Mouse (Mus musculus) embryonic facial prominence, embryonic 14.5 days (tissue): ENCODE results near the gene Daam1. TPM values are rescaled to one million over a fixed set of nuclear protein-coding genes. Genes with fewer than 3 reads are reported as not detected.
A peak's percentile ranks its signal among the peaks of the same experiment; 100 is the strongest.

Experiments
- ATAC-seq: fragments of 200-750 bp; cut with Nextera tagmentation; 2 replicates; pipeline ENCODE4 v1.8.0; 2017; ENCODE audit warnings: low read depth, moderate number of reproducible peaks, moderate TSS enrichment
- DNase-seq: peaks from one replicate; pipeline ENCODE4 v3.0.0-alpha.2; 2015; ENCODE audit warnings: low spot score
- H3K27ac ChIP-seq: fragments of 300-500 bp; sonication (generic); replicated peaks from 2 replicates; pipeline ENCODE4 v1.5.1; 2014; ENCODE audit warnings: low read depth, mild to moderate bottlenecking, low read length, moderate library complexity
- H3K27me3 ChIP-seq: fragments of 300-500 bp; sonication (generic); replicated peaks from 2 replicates; pipeline ENCODE4 v1.6.1; 2014; ENCODE audit warnings: low read length; ENCODE audit not compliant: control insufficient read depth, insufficient read depth
- H3K36me3 ChIP-seq: fragments of 300-500 bp; sonication (generic); 2 replicates; pipeline ENCODE4 v1.6.1; 2014; ENCODE audit warnings: low read length, mixed read lengths; ENCODE audit not compliant: control insufficient read depth, insufficient read depth
- H3K4me1 ChIP-seq: fragments of 300-500 bp; sonication (generic); 2 replicates; pipeline ENCODE4 v1.6.1; 2014; ENCODE audit warnings: antibody characterized with exemption, low read length; ENCODE audit not compliant: control insufficient read depth, insufficient read depth
- H3K4me2 ChIP-seq: fragments of 300-500 bp; sonication (generic); 2 replicates; pipeline ENCODE4 v1.6.1; 2014; ENCODE audit warnings: low read depth, mild to moderate bottlenecking, low read length, moderate library complexity, mixed read lengths
- H3K4me3 ChIP-seq: fragments of 300-500 bp; sonication (generic); 2 replicates; pipeline ENCODE4 v1.5.1; 2014; ENCODE audit warnings: low read depth, mild to moderate bottlenecking, low read length
- H3K9ac ChIP-seq: fragments of 300-500 bp; sonication (generic); 2 replicates; pipeline ENCODE4 v1.6.1; 2014; ENCODE audit warnings: low read depth, mild to moderate bottlenecking, low read length, moderate library complexity, mixed read lengths
- H3K9me3 ChIP-seq: fragments of 300-500 bp; sonication (generic); 2 replicates; pipeline ENCODE4 v1.6.1; 2016; ENCODE audit warnings: low read length; ENCODE audit not compliant: control insufficient read depth
- WGBS: fragments of 180-500 bp; shearing (Covaris S2); extraction: QIAGEN DNeasy Blood & Tissue Kit; methylation state at CpG from one replicate; pipeline ENCODE4 v1.1.7; 2014; 5-methylcytosine and 5-hydroxymethylcytosine counted together
- polyA plus RNA-seq: library from polyadenylated mRNA; unstranded; fragments of >200 nt; fragmentation: Nextera tagmentation; extraction: Ambion mirVana; gene quantifications from 2 replicates; pipeline ENCODE4 v1.2.1, GENCODE M21; 2014

Daam1 gene
- polyA plus RNA-seq, 1 experiment from 2014 or later = 11.0 TPM

- ATAC-seq (no peak), DNase-seq (no peak)
- Histone ChIP-seq H3K27me3 (no peaks in the 10 kb centered on the region), H3K4me1 (peaks cover 23% of the 10 kb centered on the region), H3K9me3 (no peaks in the 10 kb centered on the region), H3K27ac (no peak overlapping the region), H3K4me2 (no peak overlapping the region), H3K4me3 (no peak overlapping the region), H3K9ac (no peak overlapping the region), H3K36me3 (no peaks in the 10 kb centered on the region)
- WGBS = 72% methylated on average over 3 of the region's 3 CpGs
Observed at GRCm38 (mm10) chr12:71874984-71875383, 44.1 kb downstream of the Daam1 start.

DNA sequence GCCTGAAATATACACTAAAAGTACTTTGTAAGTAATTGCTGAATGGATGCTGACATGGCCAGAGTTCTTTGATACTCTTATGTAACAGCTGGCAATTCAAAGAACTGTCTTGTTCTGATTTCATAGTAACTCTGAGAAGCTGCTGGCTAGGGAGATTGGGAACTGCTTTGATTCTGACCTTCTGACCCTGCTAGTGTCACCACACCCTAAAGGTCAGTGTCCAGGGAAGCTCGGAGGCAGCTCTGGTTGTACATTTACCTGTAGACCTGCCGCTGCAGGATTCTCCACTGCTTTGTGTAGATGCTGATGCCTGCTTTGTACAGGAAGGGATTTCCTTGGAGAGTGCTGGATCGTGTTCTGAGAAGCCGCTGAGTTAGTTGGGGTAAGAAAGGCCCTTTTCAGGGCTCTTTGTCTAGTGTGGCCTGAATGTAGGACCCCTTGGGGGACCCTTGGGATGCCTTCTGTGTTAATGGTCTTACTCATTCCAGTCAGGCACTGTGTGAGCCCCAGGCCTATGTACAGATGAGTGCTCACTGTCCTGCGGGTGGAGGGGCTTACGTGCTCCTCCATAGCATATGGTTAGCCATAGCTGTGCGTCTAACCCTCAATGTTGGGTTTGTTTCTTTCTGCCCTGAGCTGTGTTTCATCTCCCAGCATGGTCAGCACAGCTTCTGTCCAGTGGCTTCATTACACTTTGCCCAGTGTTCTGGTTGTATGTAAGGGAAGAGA lies 45.0 kb downstream of the Daam1 start:
- Histone ChIP-seq H3K4me2 (no peak overlapping the region), H3K4me3 (no peak overlapping the region), H3K9me3 (no peaks in the 10 kb centered on the region), H3K36me3 (no peaks in the 10 kb centered on the region), H3K27ac (no peak overlapping the region), H3K4me1 (peaks cover 23% of the 10 kb centered on the region), H3K9ac (no peak overlapping the region), H3K27me3 (no peaks in the 10 kb centered on the region)
- no peak for ATAC-seq
- no peak for DNase-seq
- 75% methylated on average over 7 of the region's 7 CpGs for WGBS

DNA sequence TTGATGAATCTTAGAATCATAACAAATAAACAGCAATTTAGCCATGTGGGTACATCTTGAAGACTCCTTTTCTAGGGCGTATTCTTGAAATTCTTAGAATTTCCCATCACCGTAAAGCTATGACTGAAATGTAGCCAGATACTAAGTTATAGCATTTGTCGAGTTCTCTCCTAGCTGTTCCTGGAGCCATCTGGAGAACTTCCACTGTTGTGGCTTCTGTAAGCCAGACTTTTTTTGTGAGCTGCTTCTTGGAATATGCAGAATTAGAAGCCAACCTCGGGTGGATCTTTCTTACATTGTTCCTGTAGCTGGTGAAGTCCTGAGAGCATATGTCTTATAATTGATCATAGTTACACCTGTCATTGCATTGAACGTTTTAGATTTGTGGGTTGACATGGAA lies 50.1 kb downstream of the Daam1 start:
- H3K9ac ChIP-seq = no peak overlapping the region
- H3K27ac ChIP-seq = no peak overlapping the region
- H3K36me3 ChIP-seq = no peaks in the 10 kb centered on the region
- H3K27me3 ChIP-seq = no peaks in the 10 kb centered on the region
- no peak for ATAC-seq
- no peak overlapping the region for H3K4me2 ChIP-seq
- no peaks in the 10 kb centered on the region for H3K9me3 ChIP-seq
- peaks cover 36% of the 10 kb centered on the region for H3K4me1 ChIP-seq
- WGBS = 78% methylated on average over 5 of the region's 5 CpGs
- no peak overlapping the region for H3K4me3 ChIP-seq
- DNase-seq = no peak

DNA sequence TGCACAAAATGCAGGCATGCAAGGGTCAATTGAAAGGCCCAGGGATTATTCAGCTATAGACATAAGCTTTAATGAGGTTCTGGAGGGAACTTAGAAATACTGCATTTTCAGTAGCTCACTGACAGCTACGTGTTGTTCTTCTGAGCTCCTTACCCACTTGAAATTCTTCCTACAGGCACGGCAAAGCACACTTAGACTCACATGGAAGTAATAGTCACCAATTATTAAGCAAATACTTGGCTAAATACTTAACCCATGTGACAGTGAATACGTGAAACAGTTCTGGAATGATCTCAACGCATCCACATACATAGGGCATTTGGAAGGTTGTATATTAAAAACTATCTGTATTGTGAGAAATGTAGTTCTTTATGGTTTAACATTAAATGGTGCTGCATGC lies 50.6 kb downstream of the Daam1 start:
- Histone ChIP-seq H3K4me3 (no peak overlapping the region), H3K36me3 (no peaks in the 10 kb centered on the region), H3K4me1 (peaks cover 37% of the 10 kb centered on the region), H3K27me3 (no peaks in the 10 kb centered on the region), H3K4me2 (no peak overlapping the region), H3K27ac (no peak overlapping the region), H3K9me3 (no peaks in the 10 kb centered on the region), H3K9ac (no peak overlapping the region)
- WGBS = 64% methylated on average over 4 of the region's 4 CpGs
- ATAC-seq = no peak
- no peak for DNase-seq

DNA sequence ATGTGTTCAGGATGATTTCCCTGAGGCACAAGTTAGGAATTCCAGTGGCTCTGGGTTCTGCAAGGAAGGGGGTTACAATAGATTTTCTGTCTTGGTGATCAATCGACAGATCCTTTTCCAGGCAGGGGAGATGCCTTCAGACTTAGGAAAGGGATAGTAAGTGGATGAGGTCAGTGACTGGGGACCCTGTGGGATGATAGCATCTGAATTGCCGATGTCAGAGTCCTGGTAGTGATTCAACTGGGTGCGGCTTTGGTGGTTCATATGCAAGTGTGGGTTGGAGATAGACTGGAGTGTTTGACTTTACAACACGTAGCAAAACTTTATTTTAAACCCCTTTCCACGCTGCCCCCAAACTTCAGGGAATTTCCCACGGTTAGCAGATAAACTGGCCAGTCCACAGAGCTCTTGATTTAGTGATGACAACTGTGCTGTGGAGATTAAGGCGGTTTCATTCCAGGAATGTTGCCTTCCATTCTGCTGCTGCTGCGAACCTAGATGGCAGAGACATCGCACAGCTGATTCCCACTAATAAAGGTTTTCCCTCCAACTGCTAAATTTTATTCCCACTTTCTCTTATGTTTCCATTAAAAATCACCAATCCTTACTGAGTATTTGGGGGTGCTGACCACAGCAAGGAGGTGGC lies 52.3 kb downstream of the Daam1 start:
- Histone ChIP-seq H3K4me2 (no peak overlapping the region), H3K36me3 (no peaks in the 10 kb centered on the region), H3K4me1 (peaks cover 31% of the 10 kb centered on the region), H3K27ac (no peak overlapping the region), H3K9ac (no peak overlapping the region), H3K27me3 (no peaks in the 10 kb centered on the region), H3K9me3 (no peaks in the 10 kb centered on the region), H3K4me3 (no peak overlapping the region)
- DNase-seq = no peak
- WGBS = 57% methylated on average over 9 of the region's 9 CpGs
- no peak for ATAC-seq

DNA sequence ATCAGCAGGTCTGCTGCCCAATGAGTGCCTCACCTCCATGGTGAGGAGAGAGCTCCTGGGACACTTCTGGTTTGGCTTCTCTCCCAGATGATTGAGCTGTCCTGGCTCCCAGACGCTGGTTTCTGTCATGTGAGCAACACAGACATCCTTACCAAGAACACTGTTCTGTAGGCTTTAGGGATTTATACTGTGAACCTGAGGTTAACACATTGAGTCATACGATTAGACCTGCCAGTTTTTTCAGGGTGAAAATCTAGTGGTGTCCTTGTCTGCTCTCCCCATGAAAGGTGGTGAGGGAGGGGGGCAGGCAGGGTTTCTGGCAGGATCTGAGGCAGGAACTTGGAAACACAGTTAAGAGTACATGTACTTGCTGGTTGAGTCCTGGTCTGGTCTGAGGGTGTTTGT lies 54.3 kb downstream of the Daam1 start:
- H3K9me3 ChIP-seq = no peaks in the 10 kb centered on the region
- H3K27me3 ChIP-seq = no peaks in the 10 kb centered on the region
- no peak overlapping the region for H3K9ac ChIP-seq
- ATAC-seq (peak; percentile 41; the same call in 1 of the 2 replicates), DNase-seq (no peak)
- no peaks in the 10 kb centered on the region for H3K36me3 ChIP-seq
- WGBS = 44% methylated on average over 2 of the region's 2 CpGs
- no peak overlapping the region for H3K4me2 ChIP-seq
- peaks cover 38% of the 10 kb centered on the region for H3K4me1 ChIP-seq
- no peak overlapping the region for H3K27ac ChIP-seq
- H3K4me3 ChIP-seq = no peak overlapping the region

DNA sequence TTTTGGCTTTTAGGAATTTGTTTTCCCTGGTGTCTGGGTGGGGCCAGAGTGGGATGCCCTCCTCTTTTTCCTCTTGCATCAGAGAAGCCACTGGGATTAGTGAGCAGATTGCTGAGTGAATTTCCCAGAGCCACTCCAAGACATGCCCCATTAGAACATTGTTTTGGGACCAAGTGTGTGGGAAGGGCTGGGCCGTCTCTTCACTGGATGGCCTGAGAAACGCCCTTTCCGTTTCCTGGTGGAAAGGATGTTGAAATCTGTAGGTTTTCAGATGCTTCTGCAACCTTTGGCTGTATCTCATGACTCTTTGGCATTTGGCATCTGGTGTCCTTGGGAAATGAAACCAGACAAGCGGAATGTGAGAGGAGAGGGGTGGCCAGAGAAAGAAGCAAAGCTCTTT lies 54.8 kb downstream of the Daam1 start:
- H3K36me3 ChIP-seq = no peaks in the 10 kb centered on the region
- H3K27me3 ChIP-seq = no peaks in the 10 kb centered on the region
- H3K9me3 ChIP-seq = no peaks in the 10 kb centered on the region
- no peak overlapping the region for H3K27ac ChIP-seq
- no peak overlapping the region for H3K9ac ChIP-seq
- H3K4me1 ChIP-seq = peaks cover 38% of the 10 kb centered on the region
- H3K4me3 ChIP-seq = no peak overlapping the region
- 62% methylated on average over 4 of the region's 4 CpGs for WGBS
- no peak for ATAC-seq
- no peak overlapping the region for H3K4me2 ChIP-seq
- no peak for DNase-seq

- Histone ChIP-seq H3K4me3 (no peak overlapping the region), H3K4me2 (no peak overlapping the region), H3K9me3 (no peaks in the 10 kb centered on the region), H3K36me3 (no peaks in the 10 kb centered on the region), H3K27me3 (no peaks in the 10 kb centered on the region), H3K9ac (no peak overlapping the region), H3K27ac (no peak overlapping the region), H3K4me1 (peaks cover 39% of the 10 kb centered on the region)
- DNase-seq = no peak
- ATAC-seq = no peak
- 72% methylated on average over 5 of the region's 5 CpGs for WGBS
Observed at GRCm38 (mm10) chr12:71886406-71886805, 55.5 kb downstream of the Daam1 start.

GRCm38 (mm10) chr12:71886941-71887340 lies 56.1 kb downstream of the Daam1 start:
- no peaks in the 10 kb centered on the region for H3K9me3 ChIP-seq
- H3K4me3 ChIP-seq = no peak overlapping the region
- H3K4me1 ChIP-seq = peaks cover 45% of the 10 kb centered on the region
- ATAC-seq (no peak), DNase-seq (no peak)
- H3K27ac ChIP-seq = no peak overlapping the region
- H3K36me3 ChIP-seq = no peaks in the 10 kb centered on the region
- H3K9ac ChIP-seq = no peak overlapping the region
- H3K27me3 ChIP-seq = no peaks in the 10 kb centered on the region
- H3K4me2 ChIP-seq = no peak overlapping the region
- 58% methylated on average over 2 of the region's 2 CpGs for WGBS
